Mouse (Mus musculus) kidney, postnatal 0 days (tissue): Measurements from ENCODE around the gene Ppp1r1b. TPM values are rescaled to one million over a fixed set of nuclear protein-coding genes. Genes with fewer than 3 reads are reported as not detected.

ENCODE experiments used
- ATAC-seq: fragments of 200-750 bp; cut with Nextera tagmentation; replicated peaks from 2 replicates; pipeline ENCODE4 v1.8.0; 2017; ENCODE audit warnings: low read depth, moderate number of reproducible peaks, moderate TSS enrichment, moderate library complexity; ENCODE audit not compliant: low FRiP score
- DNase-seq: peaks from one replicate; pipeline ENCODE4 v3.0.0-alpha.2; 2016; ENCODE audit warnings: low spot score
- H3K27ac ChIP-seq: fragments of 300-500 bp; sonication (generic); 2 replicates; pipeline ENCODE4 v1.5.1; 2014; ENCODE audit warnings: mild to moderate bottlenecking
- H3K27me3 ChIP-seq: fragments of 300-500 bp; sonication (generic); 2 replicates; pipeline ENCODE4 v1.6.1; 2014; ENCODE audit warnings: low read length, mixed read lengths; ENCODE audit not compliant: insufficient read depth
- H3K36me3 ChIP-seq: fragments of 300-500 bp; sonication (generic); 2 replicates; pipeline ENCODE4 v1.6.1; 2014; ENCODE audit warnings: low read length, mixed read lengths; ENCODE audit not compliant: insufficient read depth
- H3K4me1 ChIP-seq: fragments of 300-500 bp; sonication (generic); replicated peaks from 2 replicates; pipeline ENCODE4 v1.6.1; 2014; ENCODE audit warnings: antibody characterized with exemption, low read length, mixed read lengths; ENCODE audit not compliant: insufficient read depth
- H3K4me2 ChIP-seq: fragments of 300-500 bp; sonication (generic); 2 replicates; pipeline ENCODE4 v1.6.1; 2014; ENCODE audit warnings: mild to moderate bottlenecking, low read length, moderate library complexity, mixed read lengths
- H3K4me3 ChIP-seq: fragments of 300-500 bp; sonication (generic); replicated peaks from 2 replicates; pipeline ENCODE4 v1.5.1; 2014; ENCODE audit warnings: low read depth, low read length
- H3K9ac ChIP-seq: fragments of 300-500 bp; sonication (generic); 2 replicates; pipeline ENCODE4 v1.6.1; 2014; ENCODE audit warnings: low read depth, low read length
- H3K9me3 ChIP-seq: fragments of 300-500 bp; sonication (generic); replicated peaks from 2 replicates; pipeline ENCODE4 v1.6.1; 2016; ENCODE audit warnings: low read length, inconsistent platforms, mixed read lengths
- CTCF ChIP-seq: IDR thresholded peaks from 2 replicates; pipeline ENCODE4 v1.5.1; 2016; ENCODE audit warnings: antibody characterized with exemption, low read depth, mild to moderate bottlenecking, moderate library complexity
- WGBS: fragments of 180-500 bp; shearing (Covaris S2); extraction: QIAGEN DNeasy Blood & Tissue Kit; methylation state at CpG from one replicate; pipeline ENCODE4 v1.1.7; 2014; 5-methylcytosine and 5-hydroxymethylcytosine counted together
- polyA plus RNA-seq: library from polyadenylated mRNA; unstranded; fragments of >200 nt; fragmentation: Nextera tagmentation; extraction: Ambion mirVana; gene quantifications from 2 replicates; pipeline ENCODE4 v1.2.1, GENCODE M21; 2015

The Ppp1r1b gene
- polyA plus RNA-seq, 1 experiment from 2014 or later: 12.1 TPM

DNA sequence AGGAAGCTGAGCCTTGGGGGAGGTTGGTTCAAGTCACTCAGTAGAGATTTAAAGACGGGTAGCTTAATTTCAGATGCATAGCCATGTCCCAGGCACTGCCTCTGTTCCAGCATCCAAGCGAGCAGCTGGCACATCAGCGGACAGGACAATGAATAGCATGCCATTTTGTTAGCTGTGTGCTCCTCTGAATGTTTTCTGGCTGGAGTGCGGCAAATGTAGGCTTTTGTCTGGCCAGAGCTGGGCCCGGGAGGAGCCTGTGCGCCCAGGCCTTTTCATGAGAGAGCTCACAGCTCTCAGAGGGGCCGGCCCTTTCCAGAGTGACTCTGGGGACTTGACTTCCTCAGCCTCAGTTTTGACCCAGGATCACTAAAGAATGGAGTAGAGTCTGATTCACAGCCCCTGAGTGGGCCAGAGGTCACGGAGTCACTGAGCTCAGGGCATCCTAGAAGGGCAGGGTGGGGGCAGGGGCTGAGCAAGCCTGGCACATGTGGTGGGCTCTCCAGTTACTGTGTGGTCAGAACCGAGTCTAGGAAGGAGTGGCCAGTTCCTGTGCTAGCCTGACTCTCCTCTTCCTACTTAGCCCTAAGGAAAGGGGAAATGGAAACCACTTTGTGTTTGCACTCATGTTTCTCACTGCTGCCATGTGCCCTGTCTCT, 12.8 kb downstream of the Ppp1r1b start:
- DNase-seq: no peak
- 0 out of 2 replicates have a peak overlapping the region, but pooled peaks have one; percentile 31 for H3K9ac ChIP-seq
- H3K27ac ChIP-seq: peak overlapping the region; percentile 42; the same call in 1 of the 2 replicates
- no peak overlapping the region for H3K4me3 ChIP-seq
- H3K36me3 ChIP-seq: no peaks in the 10 kb centered on the region
- no peaks in the 10 kb centered on the region for H3K9me3 ChIP-seq
- TF ChIP-seq CTCF: no peak
- ATAC-seq: no peak
- 0 out of 2 replicates have a peak overlapping the region, but pooled peaks have one; percentile 1 for H3K4me2 ChIP-seq
- 45% methylated on average over 9 of the region's 9 CpGs for WGBS
- H3K27me3 ChIP-seq: no peaks in the 10 kb centered on the region
- H3K4me1 ChIP-seq: peaks cover 29% of the 10 kb centered on the region

DNA sequence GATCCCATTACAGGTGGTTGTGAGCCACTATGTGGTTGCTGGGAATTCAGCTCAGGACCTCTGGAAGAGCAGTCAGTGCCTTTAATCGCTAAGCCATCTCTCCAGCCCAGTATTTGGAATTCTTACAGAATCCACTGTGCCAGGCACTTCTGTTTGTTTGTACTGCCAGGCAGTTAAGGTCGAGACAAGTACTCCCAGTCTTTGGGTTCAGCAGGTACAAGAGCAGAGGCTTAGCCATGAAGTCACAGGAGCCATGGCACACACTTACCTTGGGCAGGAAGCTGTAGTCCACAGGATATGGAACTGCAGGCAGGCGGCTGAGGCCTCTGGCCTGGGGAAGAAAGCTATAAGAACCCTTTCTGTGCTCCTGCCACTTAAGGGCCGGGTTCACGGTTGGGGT, 15.6 kb downstream of the Ppp1r1b start:
- no peaks in the 10 kb centered on the region for H3K36me3 ChIP-seq
- DNase-seq (no peak), ATAC-seq (no peak)
- no peak overlapping the region for H3K4me3 ChIP-seq
- peaks cover 22% of the 10 kb centered on the region for H3K4me1 ChIP-seq
- H3K27me3 ChIP-seq: no peaks in the 10 kb centered on the region
- H3K9me3 ChIP-seq: no peaks in the 10 kb centered on the region
- no peak overlapping the region for H3K27ac ChIP-seq
- WGBS: 85% methylated on average over 5 of the region's 5 CpGs
- no peak for TF ChIP-seq CTCF
- no peak overlapping the region for H3K4me2 ChIP-seq
- no peak overlapping the region for H3K9ac ChIP-seq

DNA sequence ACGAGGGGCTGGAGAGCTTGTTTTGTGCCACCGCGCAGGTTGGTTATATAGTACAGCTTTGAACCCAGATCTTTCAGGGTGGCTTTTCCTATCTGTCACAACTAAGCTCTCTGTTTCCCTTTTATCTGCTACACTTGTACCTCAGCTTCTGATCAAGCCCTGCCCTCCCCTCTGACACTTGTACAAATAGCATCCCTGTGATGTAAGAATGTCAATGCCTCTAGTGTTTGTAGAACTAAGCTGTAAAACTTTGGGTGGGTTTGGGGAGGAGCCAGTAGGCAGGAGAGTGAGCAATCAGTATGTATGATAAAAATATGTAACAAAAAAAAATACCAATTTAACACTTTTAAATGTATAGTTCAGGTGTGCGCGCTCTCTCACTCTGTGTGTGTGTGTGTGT, 16.2 kb downstream of the Ppp1r1b start:
- no peaks in the 10 kb centered on the region for H3K27me3 ChIP-seq
- H3K36me3 ChIP-seq: no peaks in the 10 kb centered on the region
- H3K4me1 ChIP-seq: peaks cover 17% of the 10 kb centered on the region
- H3K27ac ChIP-seq: no peak overlapping the region
- 96% methylated on average over 5 of the region's 5 CpGs for WGBS
- no peak overlapping the region for H3K4me3 ChIP-seq
- DNase-seq: no peak
- no peak for ATAC-seq
- no peak overlapping the region for H3K9ac ChIP-seq
- no peak for TF ChIP-seq CTCF
- no peak overlapping the region for H3K4me2 ChIP-seq
- no peaks in the 10 kb centered on the region for H3K9me3 ChIP-seq

DNA sequence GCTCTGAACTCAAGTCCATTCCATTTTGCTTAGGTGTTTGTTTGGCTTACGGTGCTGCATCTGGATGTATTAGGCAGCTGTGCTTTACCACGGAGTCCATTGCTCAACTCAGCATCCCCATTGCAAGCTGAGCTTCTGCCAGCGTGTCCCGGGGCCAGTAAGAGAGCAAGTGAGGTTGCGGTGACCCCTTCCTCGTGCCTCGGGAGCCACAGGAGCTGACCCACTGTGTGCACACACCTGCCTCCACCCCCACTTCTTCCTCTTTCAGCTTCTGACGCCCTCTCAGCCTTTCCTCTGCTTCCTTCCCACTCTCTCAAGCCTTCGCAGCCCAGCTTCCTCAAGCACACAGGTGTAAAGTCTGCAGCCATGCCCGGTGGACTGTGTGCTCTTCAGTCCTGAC, 18.1 kb downstream of the Ppp1r1b start:
- Histone ChIP-seq H3K36me3 (no peaks in the 10 kb centered on the region), H3K27me3 (no peaks in the 10 kb centered on the region), H3K4me1 (peaks cover 6% of the 10 kb centered on the region; the same call in 1 of the 2 replicates), H3K9ac (no peak overlapping the region), H3K27ac (no peak overlapping the region), H3K4me2 (no peak overlapping the region), H3K4me3 (no peak overlapping the region), H3K9me3 (no peaks in the 10 kb centered on the region)
- no peak for ATAC-seq
- TF ChIP-seq CTCF: no peak
- no peak for DNase-seq
- WGBS: 82% methylated on average over 10 of the region's 10 CpGs

DNA sequence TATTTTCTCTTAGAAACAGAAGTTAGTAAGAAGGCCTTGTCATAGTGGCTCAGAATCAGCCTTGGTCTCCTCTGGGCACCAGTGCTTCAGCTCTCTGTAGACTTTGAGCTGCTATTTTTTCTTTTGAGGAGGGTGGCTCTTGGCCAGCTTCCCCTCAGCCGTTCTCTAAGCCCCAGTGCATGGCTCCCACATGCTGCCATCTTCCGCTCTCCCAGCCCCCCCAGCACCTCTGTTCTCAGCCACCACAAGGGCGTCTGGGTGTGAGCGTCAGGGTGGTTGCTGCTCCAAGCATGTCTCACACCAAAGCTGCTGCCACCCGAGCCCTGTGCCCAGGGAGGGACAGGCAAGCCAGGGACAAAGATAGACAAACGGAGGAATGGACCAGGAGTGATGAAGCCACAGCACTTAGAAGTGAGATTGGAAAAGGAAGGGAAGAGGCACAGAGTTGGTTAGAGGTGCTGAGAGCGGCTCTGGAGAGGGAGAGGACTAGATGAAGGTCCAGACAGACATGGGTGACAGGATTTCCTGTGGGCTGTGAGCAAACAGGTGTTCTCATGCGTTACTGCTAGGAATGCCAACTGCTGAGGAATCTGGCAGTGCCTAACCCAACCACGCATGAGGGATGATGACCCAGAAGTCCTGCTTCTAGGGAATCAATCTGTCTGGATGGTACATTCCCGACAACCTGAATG, 19.1 kb downstream of the Ppp1r1b start:
- Histone ChIP-seq H3K4me1 (no peaks in the 10 kb centered on the region), H3K27me3 (no peaks in the 10 kb centered on the region), H3K4me2 (no peak overlapping the region), H3K27ac (no peak overlapping the region), H3K4me3 (no peak overlapping the region), H3K36me3 (no peaks in the 10 kb centered on the region), H3K9me3 (no peaks in the 10 kb centered on the region), H3K9ac (no peak overlapping the region)
- WGBS: 65% methylated on average over 10 of the region's 10 CpGs
- TF ChIP-seq CTCF: no peak
- ATAC-seq: no peak
- no peak for DNase-seq

DNA sequence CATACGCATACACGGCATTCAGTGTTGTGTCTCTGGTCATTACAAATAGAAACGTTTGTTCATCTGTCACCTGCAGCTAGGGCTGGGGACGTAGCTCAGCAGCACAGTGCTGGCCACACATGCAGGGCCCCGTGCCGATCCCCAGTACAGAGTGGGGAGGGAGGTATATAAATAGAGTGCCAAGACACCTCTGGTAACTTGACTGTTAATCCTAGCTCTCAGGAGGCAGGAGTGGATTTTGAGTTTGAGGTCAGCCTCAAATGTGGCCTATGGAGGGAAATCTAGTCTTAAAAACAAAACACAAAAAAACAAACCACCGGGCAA, 19.6 kb downstream of the Ppp1r1b start:
- H3K4me3 ChIP-seq: no peak overlapping the region
- H3K36me3 ChIP-seq: no peaks in the 10 kb centered on the region
- 66% methylated on average over 7 of the region's 7 CpGs for WGBS
- no peaks in the 10 kb centered on the region for H3K4me1 ChIP-seq
- no peaks in the 10 kb centered on the region for H3K27me3 ChIP-seq
- no peak overlapping the region for H3K27ac ChIP-seq
- DNase-seq (no peak), ATAC-seq (no peak)
- H3K9me3 ChIP-seq: no peaks in the 10 kb centered on the region
- H3K4me2 ChIP-seq: no peak overlapping the region
- H3K9ac ChIP-seq: no peak overlapping the region
- no peak for TF ChIP-seq CTCF

DNA sequence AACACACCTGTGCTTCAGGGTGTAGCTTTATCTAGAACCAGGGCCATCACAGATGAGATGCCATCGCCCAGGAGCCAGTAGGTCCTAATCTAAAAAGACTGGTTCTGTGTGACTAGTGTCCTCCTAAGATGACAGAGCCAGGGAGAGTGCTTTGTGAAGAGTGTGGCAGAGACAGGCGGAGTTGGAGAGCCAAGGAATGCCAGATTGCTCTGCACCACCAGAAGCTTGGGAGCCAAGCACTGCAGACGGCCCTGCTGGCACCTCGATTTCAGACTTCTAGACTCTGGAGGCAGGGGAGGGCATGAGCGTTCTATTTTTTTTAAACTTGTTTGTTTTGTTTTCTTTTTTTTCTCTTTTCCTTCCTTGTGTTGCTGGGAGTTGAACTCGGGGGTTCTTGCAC, 21.1 kb downstream of the Ppp1r1b start:
- 0 out of 2 replicates have a peak, but pooled peaks cover 1% of the 10 kb centered on the region for H3K36me3 ChIP-seq
- no peak overlapping the region for H3K4me3 ChIP-seq
- no peak for TF ChIP-seq CTCF
- no peaks in the 10 kb centered on the region for H3K4me1 ChIP-seq
- H3K9ac ChIP-seq: no peak overlapping the region
- no peak overlapping the region for H3K27ac ChIP-seq
- ATAC-seq (no peak), DNase-seq (no peak)
- no peak overlapping the region for H3K4me2 ChIP-seq
- 77% methylated on average over 6 of the region's 6 CpGs for WGBS
- H3K9me3 ChIP-seq: no peaks in the 10 kb centered on the region
- H3K27me3 ChIP-seq: no peaks in the 10 kb centered on the region
